Mouse (Mus musculus) liver (tissue): Measurements from ENCODE around the gene Pde6g.

ENCODE experiments used
- DNase-seq: peaks from one replicate; pipeline ENCODE4 v3.0.0-alpha.2; 2020; ENCODE audit warnings: mixed read lengths

Pde6g gene

GRCm38 (mm10) chr11:120465521-120465920, 12.2 kb upstream of the Pde6g start:
- no peak for DNase-seq

- DNase-seq, result no peak
Measured at GRCm38 (mm10) chr11:120464365-120464764, 11.1 kb upstream of the Pde6g start.

- no peak for DNase-seq
Measured at GRCm38 (mm10) chr11:120463536-120463935, 10.2 kb upstream of the Pde6g start.

GRCm38 (mm10) chr11:120458847-120459597, 5.7 kb upstream of the Pde6g start:
- DNase-seq, result peak; percentile 32

GRCm38 (mm10) chr11:120457772-120458751, 4.8 kb upstream of the Pde6g start, which contains the start of the genes Oxld1 and Ccdc137:
Gene Oxld1 (minus strand): TSS chr11:120458068.
Gene Ccdc137 (plus strand): TSS chr11:120458115.
- DNase-seq, result peak; percentile 82

- peak; percentile 16 for DNase-seq
Measured at GRCm38 (mm10) chr11:120457370-120457769, 4.1 kb upstream of the Pde6g start.

- DNase-seq, result peak; percentile 54
Measured at GRCm38 (mm10) chr11:120455413-120455812, 2.1 kb upstream of the Pde6g start.

GRCm38 (mm10) chr11:120454965-120455364, 1.7 kb upstream of the Pde6g start:
- DNase-seq, result no peak

GRCm38 (mm10) chr11:120452246-120452645, 1.1 kb downstream of the Pde6g start:
- no peak for DNase-seq

GRCm38 (mm10) chr11:120447179-120447578, 6.1 kb downstream of the Pde6g start:
- no peak for DNase-seq

- no peak for DNase-seq
Measured at GRCm38 (mm10) chr11:120445475-120445874, 7.8 kb downstream of the Pde6g start.

GRCm38 (mm10) chr11:120444106-120444505, 9.2 kb downstream of the Pde6g start:
- DNase-seq, result no peak

GRCm38 (mm10) chr11:120442765-120443280, 10.5 kb downstream of the Pde6g start:
- no peak for DNase-seq

- no peak for DNase-seq
Measured at GRCm38 (mm10) chr11:120442344-120442743, 11.0 kb downstream of the Pde6g start, which contains the start of gene Tspan10. Gene Tspan10 (plus strand): TSS chr11:120442644.

GRCm38 (mm10) chr11:120437857-120438385, 15.4 kb downstream of the Pde6g start:
- no peak for DNase-seq

- DNase-seq, result peak; percentile 90
Measured at GRCm38 (mm10) chr11:120437152-120437856, 16.0 kb downstream of the Pde6g start, which contains the start of gene Nploc4. Gene Nploc4 (minus strand): TSS chr11:120437708.

GRCm38 (mm10) chr11:120426727-120427126, 26.6 kb downstream of the Pde6g start:
- DNase-seq, result no peak

GRCm38 (mm10) chr11:120423569-120424295, 29.6 kb downstream of the Pde6g start:
- peak; percentile 62 for DNase-seq

- DNase-seq, result no peak
Measured at GRCm38 (mm10) chr11:120422651-120423568, 30.4 kb downstream of the Pde6g start.

GRCm38 (mm10) chr11:120418592-120418991, 34.7 kb downstream of the Pde6g start:
- no peak for DNase-seq
